Mouse (Mus musculus) heart, adult 2 months (tissue): ENCODE measurements around the gene Arpc4. TPM values are rescaled to one million over a fixed set of nuclear protein-coding genes. Genes with fewer than 3 reads are reported as not detected.

ENCODE experiments used
- DNase-seq, 2 experiments: peaks; one replicate each; pipeline ENCODE4 v3.0.0; 2021
- H3K27ac ChIP-seq: fragments of 200-600 bp; 2 replicates; pipeline ENCODE4 v1.8.1; 2022
- H3K27me3 ChIP-seq: fragments of 200-500 bp; 2 replicates; pipeline ENCODE4 v1.6.1; 2012; ENCODE audit warnings: mild to moderate bottlenecking, low read length, inconsistent platforms, mixed read lengths; ENCODE audit not compliant: control insufficient read depth, insufficient read depth
- H3K36me3 ChIP-seq: fragments of 200-500 bp; 2 replicates; pipeline ENCODE4 v1.6.1; 2012; ENCODE audit warnings: low read length, inconsistent platforms; ENCODE audit not compliant: control insufficient read depth, insufficient read depth
- H3K4me1 ChIP-seq: fragments of 200-500 bp; 2 replicates; pipeline ENCODE4 v1.6.1; 2011; ENCODE audit warnings: low read length; ENCODE audit not compliant: control insufficient read depth, insufficient read depth
- H3K4me3 ChIP-seq: fragments of 200-600 bp; 2 replicates; pipeline ENCODE4 v1.8.1; 2022
- H3K79me2 ChIP-seq: fragments of 200-500 bp; replicated peaks from 2 replicates; pipeline ENCODE4 v1.6.1; 2012; ENCODE audit warnings: mild to moderate bottlenecking, inconsistent platforms, low read length, moderate library complexity, mixed read lengths; ENCODE audit not compliant: control insufficient read depth, insufficient read depth
- H3K9ac ChIP-seq: fragments of 200-500 bp; 2 replicates; pipeline ENCODE4 v1.6.1; 2012; ENCODE audit warnings: low read depth, mild to moderate bottlenecking, control low read depth, inconsistent platforms, low read length, mixed read lengths
- CTCF ChIP-seq: fragments of 200-600 bp; IDR thresholded peaks from 2 replicates; pipeline ENCODE4 v1.8.1; 2022; ENCODE audit warnings: antibody characterized with exemption, mild to moderate bottlenecking, moderate library complexity
- EP300 ChIP-seq: fragments of 200-500 bp; IDR thresholded peaks from 2 replicates; pipeline ENCODE4 v1.6.1; 2011; ENCODE audit warnings: low read depth, low read length, control low read depth; ENCODE audit not compliant: insufficient read depth
- POLR2A ChIP-seq: fragments of 200-500 bp; IDR thresholded peaks from 2 replicates; pipeline ENCODE4 v1.6.1; 2011; ENCODE audit warnings: mild to moderate bottlenecking, low read depth, low read length, control low read depth; ENCODE audit not compliant: insufficient read depth
- WGBS: fragments of 180-500 bp; shearing (Covaris S2); methylation state at CpG from one replicate; pipeline ENCODE4 v1.1.7; 2018; 5-methylcytosine and 5-hydroxymethylcytosine counted together
- intact Hi-C: fragments of 180-260 bp; cut with DNase I; formaldehyde crosslinking; loops from one replicate; pipeline ENCODE4 v1.15.1; 2025
- polyA plus RNA-seq: library from polyadenylated mRNA; depleted of rRNA; stranded (reverse); fragments of >200 nt; gene quantifications from 2 replicates; pipeline ENCODE4 v1.2.3, GENCODE M21; 2012
- total RNA-seq, 2 experiments: library from RNA; stranded (reverse); gene quantifications; 2 replicates each; pipeline ENCODE4 v1.2.3; 2021

The Arpc4 gene
- total and polyA plus RNA-seq, 3 experiments: 26.6 to 66.9 (median 66.4) TPM

DNA sequence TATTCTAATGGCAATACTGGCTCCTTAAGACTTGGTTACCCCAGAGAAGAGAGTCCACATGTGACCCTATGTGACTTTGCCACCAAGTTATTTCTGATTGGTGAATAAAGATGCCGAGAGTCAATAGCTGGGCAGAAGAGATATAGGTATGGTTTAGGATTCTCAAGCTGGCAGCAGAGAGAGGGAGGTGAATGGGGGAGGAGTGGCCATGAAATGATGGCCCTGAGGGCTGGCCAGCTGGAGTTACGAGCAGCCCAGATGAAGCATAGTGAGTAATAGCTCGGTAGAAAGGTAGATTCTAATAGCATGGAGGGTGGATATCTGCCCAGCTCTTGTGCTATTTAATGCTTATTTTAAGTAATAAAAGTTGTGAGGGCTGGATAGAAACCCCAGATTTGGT is 25.1 kb upstream of the Arpc4 start:
- Histone ChIP-seq H3K9ac (no peak overlapping the region), H3K79me2 (no peaks in the 10 kb centered on the region), H3K36me3 (no peaks in the 10 kb centered on the region), H3K4me1 (peaks cover 3% of the 10 kb centered on the region; the same call in 1 of the 2 replicates), H3K27ac (no peak overlapping the region), H3K27me3 (no peaks in the 10 kb centered on the region), H3K4me3 (no peak overlapping the region)
- DNase-seq: no peak
- intact Hi-C loops: no loop called here
- WGBS: 80% methylated on average over 3 of the region's 3 CpGs
- TF ChIP-seq CTCF: no peak
- TF ChIP-seq POLR2A: no peak
- no peak for TF ChIP-seq EP300

GRCm38 (mm10) chr6:113353696-113354095 is 24.2 kb upstream of the Arpc4 start:
- no peaks in the 10 kb centered on the region for H3K36me3 ChIP-seq
- no peak overlapping the region for H3K9ac ChIP-seq
- no peak overlapping the region for H3K27ac ChIP-seq
- H3K79me2 ChIP-seq: no peaks in the 10 kb centered on the region
- H3K4me3 ChIP-seq: no peak overlapping the region
- peaks cover 3% of the 10 kb centered on the region; the same call in 1 of the 2 replicates for H3K4me1 ChIP-seq
- no peaks in the 10 kb centered on the region for H3K27me3 ChIP-seq
- DNase-seq: no peak
- TF ChIP-seq CTCF (no peak), POLR2A (no peak), EP300 (no peak)
- intact Hi-C loops: no loop called here
- WGBS: 32% methylated on average over 3 of the region's 3 CpGs

- DNase-seq: no peak
- no peaks in the 10 kb centered on the region for H3K4me1 ChIP-seq
- H3K27ac ChIP-seq: no peak overlapping the region
- H3K36me3 ChIP-seq: no peaks in the 10 kb centered on the region
- H3K4me3 ChIP-seq: no peak overlapping the region
- intact Hi-C loops: no loop called here
- H3K27me3 ChIP-seq: no peaks in the 10 kb centered on the region
- H3K79me2 ChIP-seq: no peaks in the 10 kb centered on the region
- WGBS: 75% methylated on average over 4 of the region's 4 CpGs
- TF ChIP-seq EP300 (no peak), POLR2A (no peak), CTCF (no peak)
- no peak overlapping the region for H3K9ac ChIP-seq
Observed at GRCm38 (mm10) chr6:113361476-113361875, 16.4 kb upstream of the Arpc4 start.

DNA sequence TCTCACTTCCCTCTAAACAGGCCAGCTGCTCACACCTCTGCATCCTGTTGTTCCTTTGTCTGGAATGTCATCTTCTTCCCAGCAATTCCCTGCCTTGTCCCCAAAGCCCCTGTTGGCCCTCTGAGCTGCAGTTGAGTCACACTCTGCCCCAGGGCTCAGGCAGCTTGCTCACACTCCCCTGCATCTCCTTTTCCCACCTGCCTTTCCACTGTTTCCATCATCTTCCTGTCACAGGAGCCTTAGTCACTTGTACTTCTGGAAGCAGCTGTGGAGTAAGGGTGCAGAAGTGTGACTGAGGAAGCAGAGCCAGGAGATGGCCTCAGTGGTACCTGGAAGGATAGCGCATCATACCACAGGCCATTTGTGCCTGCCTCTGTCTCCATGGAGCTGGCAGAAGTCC is 15.7 kb upstream of the Arpc4 start:
- no peak overlapping the region for H3K27ac ChIP-seq
- intact Hi-C loops: no loop called here
- 92% methylated on average over 1 of the region's 1 CpGs for WGBS

DNA sequence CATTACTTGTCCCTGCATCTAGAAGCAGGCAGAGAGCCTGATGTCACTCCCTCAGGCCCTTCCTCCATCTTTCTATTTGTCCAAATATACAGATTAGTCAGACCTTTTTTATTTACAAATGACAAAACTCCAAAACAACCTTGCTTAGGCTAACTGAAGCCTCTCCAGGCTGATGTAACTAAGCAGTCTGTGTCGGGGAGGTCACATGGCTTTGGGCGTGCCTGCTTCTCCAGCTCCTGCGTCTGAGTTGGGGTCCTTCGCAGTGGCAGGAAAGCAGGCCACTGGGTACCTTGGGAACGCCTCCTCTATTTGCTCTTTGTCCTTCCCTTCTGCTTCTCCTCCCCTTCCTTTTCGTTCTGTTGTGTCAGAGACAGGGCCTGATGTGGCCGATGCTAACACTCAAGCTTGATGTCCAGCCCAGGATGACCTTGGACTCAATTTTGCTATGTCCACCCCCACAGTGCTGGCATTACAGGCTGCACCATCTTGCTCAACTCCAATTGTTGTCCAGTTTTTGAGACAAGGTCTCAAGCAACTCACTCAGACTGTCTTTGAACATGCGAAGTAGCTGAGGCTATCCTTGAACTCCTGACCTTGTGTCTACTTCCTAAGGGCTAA is 13.3 kb upstream of the Arpc4 start:
- Histone ChIP-seq H3K27me3 (no peaks in the 10 kb centered on the region), H3K27ac (no peak overlapping the region), H3K4me3 (no peak overlapping the region), H3K9ac (no peak overlapping the region), H3K36me3 (no peaks in the 10 kb centered on the region), H3K79me2 (no peaks in the 10 kb centered on the region), H3K4me1 (no peaks in the 10 kb centered on the region)
- intact Hi-C loops: no loop called here
- DNase-seq: no peak
- 62% methylated on average over 8 of the region's 8 CpGs for WGBS
- no peak for TF ChIP-seq CTCF
- no peak for TF ChIP-seq POLR2A
- no peak for TF ChIP-seq EP300

More for the DNA sequence above, 15.7 kb upstream of the Arpc4 start:
- Histone ChIP-seq H3K4me1 (no peaks in the 10 kb centered on the region), H3K4me3 (no peak overlapping the region), H3K9ac (no peak overlapping the region), H3K27me3 (no peaks in the 10 kb centered on the region), H3K36me3 (no peaks in the 10 kb centered on the region), H3K79me2 (no peaks in the 10 kb centered on the region)
- no peak for DNase-seq
- TF ChIP-seq POLR2A (no peak), EP300 (no peak), CTCF (no peak)

- Histone ChIP-seq H3K9ac (no peak overlapping the region), H3K79me2 (no peaks in the 10 kb centered on the region), H3K27me3 (no peaks in the 10 kb centered on the region), H3K27ac (no peak overlapping the region), H3K4me3 (no peak overlapping the region), H3K4me1 (no peaks in the 10 kb centered on the region), H3K36me3 (no peaks in the 10 kb centered on the region)
- DNase-seq: no peak
- 92% methylated on average over 6 of the region's 6 CpGs for WGBS
- no peak for TF ChIP-seq POLR2A
- TF ChIP-seq CTCF: no peak
- TF ChIP-seq EP300: no peak
- intact Hi-C loops: no loop called here
Observed at GRCm38 (mm10) chr6:113366639-113367038, 11.3 kb upstream of the Arpc4 start.

DNA sequence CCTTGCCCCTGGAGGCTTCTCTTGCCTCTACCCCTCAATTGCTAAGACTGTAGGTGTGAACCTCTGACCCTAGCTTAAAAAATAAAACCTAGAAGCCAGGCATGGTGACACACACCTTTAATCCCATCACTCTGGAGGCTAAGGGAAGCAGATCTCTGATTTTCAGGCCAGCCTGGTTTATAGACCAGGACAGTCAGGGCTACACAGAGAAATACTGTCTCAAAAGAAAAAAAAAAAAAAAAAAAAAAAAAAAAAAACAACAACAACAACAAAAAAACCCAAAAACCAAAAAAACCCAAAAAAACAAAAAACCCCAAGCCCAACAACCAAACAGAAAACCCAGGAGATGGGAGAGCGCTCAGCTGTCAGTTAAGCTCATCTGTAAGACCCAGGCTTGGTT is 10.3 kb upstream of the Arpc4 start:
- Histone ChIP-seq H3K27me3 (no peaks in the 10 kb centered on the region), H3K4me3 (no peak overlapping the region), H3K27ac (no peak overlapping the region), H3K4me1 (no peaks in the 10 kb centered on the region), H3K36me3 (no peaks in the 10 kb centered on the region), H3K9ac (no peak overlapping the region), H3K79me2 (no peaks in the 10 kb centered on the region)
- no peak for TF ChIP-seq EP300
- TF ChIP-seq CTCF: no peak
- no peak for TF ChIP-seq POLR2A
- no peak for DNase-seq
- intact Hi-C loops: no loop called here
- WGBS: 94% methylated on average over 1 of the region's 1 CpGs
